Mouse (Mus musculus) inflammation-experienced regulatory T-cells, adult 6 months (primary cell): Measurements from ENCODE around the gene Map3k6. TPM values are rescaled to one million over a fixed set of nuclear protein-coding genes. Genes with fewer than 3 reads are reported as not detected.

ENCODE experiments used
- ATAC-seq: one replicate; pipeline ENCODE4 v1.8.0; 2017
- polyA plus RNA-seq, 3 experiments: library from polyadenylated mRNA; unstranded; fragments of 100-300 nt; shearing (Covaris generic); gene quantifications; one replicate each; pipeline ENCODE4 v1.2.1; 2017

Gene Map3k6
- polyA plus RNA-seq, 3 experiments from 2014 or later, result 0.57 TPM; not detected in 2

- ATAC-seq, result no peak
Observed at GRCm38 (mm10) chr4:133217641-133218040, 23.0 kb upstream of the Map3k6 start.

DNA sequence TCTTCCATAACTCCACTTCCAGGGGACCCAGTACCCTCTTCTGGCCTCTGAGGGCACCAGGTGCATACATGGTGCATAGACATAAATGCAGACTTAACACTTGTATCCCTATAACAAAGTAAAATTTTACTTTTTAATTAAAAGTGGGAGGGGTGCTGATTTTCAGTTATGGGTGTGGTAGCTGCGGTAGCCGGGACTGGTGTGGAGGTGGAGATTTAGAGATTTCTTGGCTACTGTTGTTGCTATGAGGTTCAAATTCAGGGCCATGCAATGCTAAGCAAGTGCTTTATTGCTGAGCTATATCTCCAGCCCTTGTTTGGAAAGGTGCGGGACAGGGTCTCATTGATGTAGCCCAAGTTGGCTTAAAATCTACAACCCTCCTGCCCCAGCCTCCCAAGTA lies 21.9 kb upstream of the Map3k6 start:
- no peak for ATAC-seq

GRCm38 (mm10) chr4:133220656-133221055 lies 20.0 kb upstream of the Map3k6 start:
- no peak for ATAC-seq

DNA sequence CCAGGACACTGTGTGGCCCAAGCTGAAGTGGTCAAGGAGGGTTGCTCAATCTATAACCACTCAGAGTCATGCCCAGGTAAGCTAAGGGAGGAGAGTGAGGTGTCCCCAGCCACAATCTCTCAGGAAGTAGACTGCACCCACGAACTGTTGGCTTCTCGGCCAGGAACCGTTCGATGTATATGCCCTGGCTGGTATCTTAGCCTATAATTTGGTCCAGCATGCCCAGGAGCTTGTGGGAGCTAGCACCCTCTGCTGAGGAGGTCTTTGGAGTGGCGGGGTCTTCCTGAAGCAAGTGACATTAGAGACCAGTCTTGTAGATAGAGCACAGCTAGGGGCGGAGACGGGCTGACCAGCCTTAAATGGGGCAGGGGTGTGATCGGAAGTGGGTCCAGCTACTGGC lies 18.9 kb upstream of the Map3k6 start:
- no peak for ATAC-seq

DNA sequence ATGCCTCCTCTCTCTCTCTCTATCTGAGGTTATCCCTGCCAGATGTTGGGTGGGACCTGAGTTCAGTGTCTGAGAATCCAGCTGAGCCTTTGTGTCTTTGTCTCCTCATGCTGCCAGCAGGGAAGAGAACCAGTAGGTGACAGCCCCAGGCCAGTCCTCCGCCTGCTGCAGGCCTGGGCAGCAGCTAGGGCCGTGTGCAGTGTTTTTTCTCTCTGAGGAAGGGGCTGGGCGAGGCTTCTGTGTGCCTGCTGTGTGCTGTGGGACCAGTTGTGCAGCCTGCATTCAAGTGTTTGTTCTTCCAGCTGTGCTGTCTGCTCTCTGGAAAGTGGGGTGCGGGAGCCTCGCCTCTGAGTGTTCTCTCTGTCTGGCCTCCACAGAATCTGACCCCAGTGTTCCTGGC lies 16.7 kb upstream of the Map3k6 start:
- no peak for ATAC-seq

GRCm38 (mm10) chr4:133226073-133226472 lies 14.5 kb upstream of the Map3k6 start:
- ATAC-seq, result no peak

DNA sequence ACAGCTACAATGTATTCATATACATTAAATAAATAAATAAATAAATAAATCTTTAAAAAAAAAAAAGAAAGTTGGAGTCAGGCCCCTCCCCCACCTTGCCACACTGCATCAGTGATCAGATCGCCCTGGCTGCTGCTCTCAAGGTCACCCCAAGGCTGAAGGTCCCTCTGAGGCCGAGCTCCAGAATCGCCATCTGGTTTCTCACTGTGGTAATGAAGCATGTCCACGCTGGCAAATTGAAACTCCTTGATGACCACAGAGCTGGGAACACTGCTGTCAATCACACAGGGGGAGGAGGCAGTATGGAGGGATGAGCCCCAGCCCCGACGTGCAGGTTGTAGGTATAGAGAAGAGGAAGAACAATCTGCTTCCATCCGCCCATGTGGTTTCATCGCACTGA lies 13.0 kb upstream of the Map3k6 start:
- ATAC-seq, result no peak

GRCm38 (mm10) chr4:133229582-133229981 lies 11.0 kb upstream of the Map3k6 start:
- ATAC-seq, result no peak

GRCm38 (mm10) chr4:133233285-133233976 lies 7.2 kb upstream of the Map3k6 start:
- ATAC-seq, result no peak

DNA sequence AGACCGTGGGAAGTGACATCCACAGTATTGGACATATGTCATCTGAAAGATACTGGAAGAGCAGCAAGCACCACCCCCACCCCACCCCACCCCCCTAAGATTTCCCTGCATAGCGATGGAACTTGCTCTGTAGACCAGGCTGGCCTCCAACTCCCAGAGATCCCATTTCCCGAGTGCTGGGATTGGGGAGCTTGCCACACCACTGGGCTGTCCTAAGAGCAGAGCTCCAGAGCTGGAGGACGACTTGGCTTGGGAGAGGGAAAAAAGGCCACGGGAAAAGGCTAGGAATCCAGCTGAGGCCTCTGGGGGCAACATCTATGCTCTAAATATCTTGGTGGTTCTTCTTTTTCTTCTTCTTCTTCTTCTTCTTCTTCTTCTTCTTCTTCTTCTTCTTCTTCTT lies 5.8 kb upstream of the Map3k6 start:
- ATAC-seq, result no peak

- ATAC-seq, result no peak
Observed at GRCm38 (mm10) chr4:133235415-133235814, 5.2 kb upstream of the Map3k6 start.

GRCm38 (mm10) chr4:133237911-133238310 lies 2.7 kb upstream of the Map3k6 start:
- ATAC-seq, result no peak

DNA sequence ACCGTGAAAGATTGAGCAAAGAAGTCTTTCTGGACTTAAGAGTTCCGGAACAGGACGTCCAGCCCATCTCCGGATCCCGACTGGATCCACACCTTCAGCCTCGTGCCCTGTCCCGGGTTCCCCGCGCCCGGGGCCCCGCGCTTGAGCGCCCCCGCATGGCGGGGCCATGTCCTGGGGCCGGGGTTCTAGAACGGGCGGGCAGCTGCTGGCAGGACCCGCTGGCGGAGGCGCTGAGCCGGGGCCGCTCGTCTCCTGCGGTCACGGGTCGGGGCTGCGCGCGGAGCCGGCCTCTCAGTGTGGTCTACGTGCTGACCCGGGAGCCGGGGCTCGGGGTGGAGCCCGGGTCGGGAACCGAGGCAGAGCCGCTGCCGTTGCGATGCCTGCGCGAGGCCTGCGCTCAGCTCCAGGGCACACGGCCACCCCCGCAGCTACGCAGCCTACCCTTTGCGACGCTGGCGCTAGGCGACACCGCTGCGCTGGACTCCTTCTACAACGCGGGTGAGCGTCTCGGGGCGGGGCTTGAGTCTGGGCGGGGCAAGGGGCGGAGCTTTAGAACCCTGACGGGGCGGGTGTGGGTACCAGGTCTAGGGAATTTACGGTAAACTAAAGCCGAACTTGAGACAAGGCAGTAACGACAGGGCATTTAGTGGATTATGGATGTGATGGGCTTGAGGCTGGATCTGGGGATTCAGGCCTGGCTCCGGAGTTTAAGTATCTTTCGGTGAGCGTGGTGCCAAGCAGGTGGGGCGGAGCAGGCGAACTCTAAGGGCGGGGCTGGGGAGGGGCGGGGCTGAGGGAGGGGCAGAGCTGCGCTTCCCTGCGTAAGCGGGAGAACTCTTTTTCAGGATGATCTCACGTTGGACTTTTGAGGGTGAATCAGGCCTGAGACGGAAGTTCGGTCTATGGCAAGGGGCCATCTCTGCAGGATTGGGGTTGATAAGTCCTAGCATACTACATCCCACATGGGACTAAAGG lies 603 bp downstream of the Map3k6 start:
- peak; percentile 92 for ATAC-seq

DNA sequence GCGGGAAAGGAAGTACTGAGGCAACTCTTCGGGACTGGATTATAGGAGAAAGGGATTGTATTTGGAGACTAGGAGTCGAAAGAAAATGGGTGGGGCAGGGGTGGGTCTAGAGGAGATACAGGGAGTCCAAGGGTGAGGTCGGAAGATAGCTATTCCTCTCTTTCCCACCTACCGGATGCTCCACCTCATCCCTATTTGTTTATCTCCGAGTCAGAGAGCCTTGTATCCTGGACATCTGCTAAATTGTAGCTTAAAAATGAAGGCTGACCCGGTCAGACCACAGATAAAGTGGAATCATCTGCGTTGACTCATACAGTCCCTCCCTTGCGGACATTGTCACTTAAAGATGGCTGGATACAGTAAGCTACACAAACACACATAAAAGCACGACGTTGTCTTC lies 1.3 kb downstream of the Map3k6 start:
- ATAC-seq, result no peak

GRCm38 (mm10) chr4:133242710-133243109 lies 2.1 kb downstream of the Map3k6 start:
- ATAC-seq, result no peak

DNA sequence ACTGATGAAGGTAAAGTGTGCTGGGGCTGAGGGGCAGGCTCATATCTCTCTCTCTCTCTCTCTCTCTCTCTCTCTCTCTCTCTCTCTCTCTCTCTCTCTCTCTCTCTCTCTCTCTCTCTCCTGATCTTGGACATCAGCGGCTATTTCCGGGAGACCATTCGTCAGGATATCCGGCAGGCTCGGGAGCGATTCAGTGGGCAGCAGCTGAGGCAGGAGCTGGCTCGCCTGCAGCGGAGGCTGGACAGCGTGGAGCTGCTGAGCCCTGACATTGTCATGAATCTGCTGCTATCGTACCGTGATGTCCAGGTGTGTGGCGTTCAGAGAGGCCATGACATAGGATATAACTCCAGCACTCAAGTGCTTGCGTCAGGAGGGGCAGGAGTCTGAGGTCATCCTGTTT lies 2.9 kb downstream of the Map3k6 start:
- no peak for ATAC-seq

GRCm38 (mm10) chr4:133244289-133244688 lies 3.7 kb downstream of the Map3k6 start:
- ATAC-seq, result no peak

GRCm38 (mm10) chr4:133247072-133247471 lies 6.5 kb downstream of the Map3k6 start:
- ATAC-seq, result no peak

DNA sequence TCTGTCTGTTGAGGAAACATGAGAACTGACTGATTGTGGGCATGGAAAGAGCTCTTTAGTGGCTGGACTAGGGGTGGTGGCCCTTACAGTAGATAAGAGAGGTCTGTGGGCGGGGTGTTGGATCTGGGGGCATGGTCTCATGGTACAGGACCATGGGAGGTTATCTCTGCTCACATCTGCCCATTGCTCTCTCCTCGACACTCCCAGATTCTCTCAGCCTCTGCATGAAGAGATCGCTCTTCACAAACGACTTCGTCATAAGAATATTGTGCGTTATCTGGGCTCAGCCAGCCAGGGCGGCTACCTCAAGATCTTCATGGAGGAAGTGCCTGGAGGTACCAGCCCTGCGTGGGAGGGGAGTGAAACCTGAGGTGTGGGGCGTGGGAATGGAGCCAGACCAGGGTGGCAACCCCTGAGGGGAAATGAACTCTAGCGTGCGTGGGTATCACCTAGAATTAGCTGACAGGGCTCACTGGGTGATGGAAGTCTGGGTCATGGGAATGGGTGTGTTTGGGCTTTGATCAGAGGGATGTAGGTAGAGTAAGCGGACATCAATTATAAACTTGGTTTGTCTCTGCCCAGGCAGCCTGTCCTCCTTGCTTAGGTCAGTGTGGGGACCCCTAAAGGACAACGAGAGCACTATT lies 7.3 kb downstream of the Map3k6 start:
- no peak for ATAC-seq

DNA sequence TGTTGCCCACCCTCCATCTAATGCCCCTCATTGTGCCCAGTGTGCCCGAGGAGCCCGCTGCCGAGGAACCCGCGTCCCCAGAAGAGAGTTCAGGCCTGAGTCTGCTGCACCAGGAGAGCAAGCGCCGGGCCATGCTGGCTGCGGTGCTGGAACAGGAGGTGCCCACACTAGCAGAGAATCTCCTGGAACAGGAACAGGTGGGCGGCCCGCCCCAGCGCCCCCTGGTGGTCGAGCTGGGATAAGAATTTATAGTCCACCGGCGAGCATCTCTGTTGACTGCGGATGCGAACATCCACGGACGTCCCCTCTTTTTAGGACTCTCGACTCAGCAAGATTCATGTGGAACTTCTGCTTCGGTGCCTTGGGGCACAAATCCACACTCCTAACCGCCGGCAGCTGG lies 10.0 kb downstream of the Map3k6 start:
- peak; percentile 74 for ATAC-seq

- no peak for ATAC-seq
Observed at GRCm38 (mm10) chr4:133251214-133251613, 10.6 kb downstream of the Map3k6 start.

GRCm38 (mm10) chr4:133252089-133252488 lies 11.5 kb downstream of the Map3k6 start:
- ATAC-seq, result no peak

- ATAC-seq, result no peak
Observed at GRCm38 (mm10) chr4:133253412-133253811, 12.8 kb downstream of the Map3k6 start.
